Mouse (Mus musculus) heart, adult 2 months (tissue): Measurements from ENCODE around the gene Atf4.

ENCODE experiments used
- CTCF ChIP-seq: fragments of 200-600 bp; IDR thresholded peaks from 2 replicates; pipeline ENCODE4 v1.8.1; 2022; ENCODE audit warnings: antibody characterized with exemption, mild to moderate bottlenecking, moderate library complexity
- EP300 ChIP-seq: fragments of 200-500 bp; IDR thresholded peaks from 2 replicates; pipeline ENCODE4 v1.6.1; 2011; ENCODE audit warnings: low read depth, low read length, control low read depth; ENCODE audit not compliant: insufficient read depth

GRCm38 (mm10) chr15:80225208-80225607 is 29.8 kb upstream of the Atf4 start:
- TF ChIP-seq EP300 (no peak), CTCF (peak; percentile 82)
